In the genomic region with DNA sequence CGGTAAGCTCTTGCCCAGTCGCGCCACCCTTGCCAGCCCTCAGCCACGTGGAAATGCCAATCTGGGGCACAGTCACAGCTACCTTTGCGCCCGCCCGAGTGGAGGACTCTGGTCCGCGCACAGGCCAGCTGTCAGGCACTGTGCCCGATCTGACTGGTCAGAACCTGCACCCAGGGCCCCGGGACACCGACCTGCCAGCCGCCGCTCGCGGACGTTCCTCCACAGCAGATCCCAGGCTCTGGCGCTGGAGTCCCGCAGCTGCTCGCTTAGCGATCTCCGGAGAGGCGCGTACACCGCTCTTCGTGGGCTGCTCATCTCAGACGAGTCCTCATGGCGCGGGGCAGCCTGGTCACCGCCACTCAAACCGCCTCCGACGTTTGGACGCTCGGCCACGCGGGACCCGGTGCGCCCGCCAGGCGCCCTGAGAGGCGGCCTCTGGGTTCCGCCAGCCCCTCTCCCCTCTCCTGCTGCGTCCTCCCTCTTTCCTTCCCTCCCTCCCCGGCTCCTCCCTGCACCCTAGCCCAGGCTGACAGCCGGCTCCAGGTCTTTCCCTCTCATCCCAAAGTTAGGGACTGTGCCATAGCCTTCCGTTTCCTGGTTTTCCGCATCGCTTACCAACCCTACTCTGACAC, we compare ENCODE assay signal across 9 mouse cellular contexts. TPM values are rescaled to one million over a fixed set of nuclear protein-coding genes. Genes with fewer than 3 reads are reported as not detected.
DNase-seq lines count a peak whose midpoint lies in the region; ATAC-seq and TF ChIP-seq lines count a peak whose summit lies in the region.
"Had no signal": no experiment of that assay in that cellular context is flagged by ENCODE, and none has a peak within 500 bp of the region (broad histone marks: within the 10 kb centered on the region; RNA-seq: fewer than 3 reads in every experiment).

TSS of gene Stard13 (minus strand) at position 437 of the 632 bp plus-strand sequence.

- ATAC-seq in midbrain, postnatal 0 days (ENCODE audit: low FRiP score) = peak; percentile 59

- no peaks in the 10 kb centered on the region for H3K9me3 ChIP-seq in embryonic facial prominence, embryonic 10.5 days
- H3K9me3 ChIP-seq in midbrain, postnatal 0 days (ENCODE audit: low read length) = no peaks in the 10 kb centered on the region

- TF ChIP-seq POLR2A in kidney, adult 2 months (IDR thresholded peaks at IDR 0.05; ENCODE audit: low read depth, low read length) = no peak

- under 1% methylated on average over 49 of the region's 49 CpGs for WGBS in embryonic facial prominence, embryonic 10.5 days
- WGBS in kidney, adult 2 months = under 1% methylated on average over 49 of the region's 49 CpGs
- WGBS in midbrain, postnatal 0 days = 1% methylated on average over 49 of the region's 49 CpGs

- H3K27ac ChIP-seq in embryonic facial prominence, embryonic 10.5 days (replicated peaks) = peak within 1 kb of the TSS; percentile 81
- H3K27ac ChIP-seq in kidney, adult 2 months (ENCODE audit: insufficient read depth, low read depth, low read length) = peak within 1 kb of the TSS; percentile 18
- H3K27ac ChIP-seq in midbrain, postnatal 0 days (ENCODE audit: low read depth, low read length) = no peak within 1 kb of the TSS

- no peak for TF ChIP-seq CTCF in kidney, adult 2 months (conservative IDR thresholded peaks at IDR 0.05; ENCODE audit: insufficient read depth, insufficient read length, low read depth, low read length)
- no peak for TF ChIP-seq CTCF in midbrain, postnatal 0 days (IDR thresholded peaks at IDR 0.05)

- H3K9ac ChIP-seq in midbrain, postnatal 0 days (replicated peaks; ENCODE audit: low read length, poor library complexity, severe bottlenecking) = peak within 1 kb of the TSS; percentile 54

- peaks cover 15% of the 10 kb centered on the region for H3K4me1 ChIP-seq in embryonic facial prominence, embryonic 10.5 days
- 0 out of 2 replicates have a peak, but pooled peaks cover 3% of the 10 kb centered on the region for H3K4me1 ChIP-seq in kidney, adult 2 months (ENCODE audit: control insufficient read depth, insufficient read depth, low read length)
- H3K4me1 ChIP-seq in midbrain, postnatal 0 days (ENCODE audit: insufficient read depth, low read length) = peaks cover 7% of the 10 kb centered on the region; the same call in 1 of the 2 replicates

- DNase-seq in layer of hippocampus, adult 11-12 months (ENCODE audit: low spot score) = peak; percentile 21
- no peak for DNase-seq in layer of hippocampus, adult 9-10 months (ENCODE audit: low spot score)
- peak; percentile 69 for DNase-seq in embryonic facial prominence, embryonic 10.5 days (ENCODE audit: low spot score)
- peak; percentile 23 for DNase-seq in heart, adult 8-10 months (ENCODE audit: low spot score)
- peak; percentile 89 for DNase-seq in kidney, adult 2 months
- peak; percentile 26 for DNase-seq in liver
- DNase-seq in midbrain, postnatal 0 days (ENCODE audit: low spot score) = no peak
- DNase-seq in urinary bladder, adult 2 months (ENCODE audit: low spot score) = peak; percentile 30

- H3K27me3 ChIP-seq in embryonic facial prominence, embryonic 10.5 days (replicated peaks; ENCODE audit: low read depth, poor library complexity, severe bottlenecking) = peaks cover 43% of the 10 kb centered on the region
- no peaks in the 10 kb centered on the region for H3K27me3 ChIP-seq in kidney, adult 2 months (replicated peaks; ENCODE audit: control insufficient read depth, insufficient read depth, low read length)
- H3K27me3 ChIP-seq in midbrain, postnatal 0 days (ENCODE audit: insufficient read depth, low read length) = peaks cover 5% of the 10 kb centered on the region; the same call in 1 of the 2 replicates

- H3K36me3 ChIP-seq in embryonic facial prominence, embryonic 10.5 days (replicated peaks) = no peaks in the 10 kb centered on the region
- no peaks in the 10 kb centered on the region for H3K36me3 ChIP-seq in kidney, adult 2 months (ENCODE audit: control insufficient read depth, insufficient read depth, low read length)
- no peaks in the 10 kb centered on the region for H3K36me3 ChIP-seq in midbrain, postnatal 0 days (ENCODE audit: insufficient read depth, low read length)

- peak within 1 kb of the TSS; percentile 98 for H3K4me2 ChIP-seq in midbrain, postnatal 0 days (ENCODE audit: low read depth, low read length, poor library complexity, severe bottlenecking)

- H3K4me3 ChIP-seq in embryonic facial prominence, embryonic 10.5 days = peak within 1 kb of the TSS; percentile 73
- H3K4me3 ChIP-seq in kidney, adult 2 months (ENCODE audit: insufficient read depth, low read depth, low read length) = peak within 1 kb of the TSS; percentile 60
- H3K4me3 ChIP-seq in midbrain, postnatal 0 days (ENCODE audit: low read depth, low read length) = peak within 1 kb of the TSS; percentile 48

RNA-seq across cellular contexts. Expression of gene Stard13, which starts in this region (rescaled TPM):
- polyA plus RNA-seq in embryonic facial prominence, embryonic 10.5 days (2016; fragmentation: Nextera tagmentation; extraction: Ambion mirVana) = 4.2 and 4.6 TPM in 2 replicates
- 10 to 100 TPM; 24.3 to 29.4 (median 27.4) TPM for total RNA-seq in heart, adult 8-10 months (2022)
- 7.3 and 9.9 TPM in 2 replicates for polyA plus RNA-seq in kidney, adult 2 months (2012; rRNA removed)
- 10.5 and 27.2 TPM in 2 replicates for total RNA-seq in midbrain, postnatal 0 days (2014; rRNA removed)
- polyA plus RNA-seq in midbrain, postnatal 0 days (2015; fragmentation: Nextera tagmentation; extraction: Ambion mirVana) = 2.1 and 2.4 TPM in 2 replicates
- polyA plus RNA-seq in urinary bladder, adult 2 months (2012; rRNA removed) = 24.8 and 27.0 TPM in 2 replicates
- total RNA-seq: MEL had no signal

Comparison
In these comparisons a context has a peak if more than half of its experiments do, and no peak if none do; other contexts are left out.
1. DNase-seq: peak in layer of hippocampus, adult 11-12 months (single experiment), embryonic facial prominence, embryonic 10.5 days (single experiment), heart, adult 8-10 months (single experiment), kidney, adult 2 months (single experiment), liver (single experiment) and urinary bladder, adult 2 months (single experiment); none in layer of hippocampus, adult 9-10 months (single experiment) and midbrain, postnatal 0 days (single experiment).
2. Peak in every context shown above with its lines, with median percentiles within 50 percentile points of each other: H3K4me3 ChIP-seq.